Mouse (Mus musculus): ENCODE results near the gene Naa60.
A peak's percentile ranks its signal among the peaks of the same experiment; 100 is the strongest.
"Not testable (repeated sequence)": the region's sequence is repeated elsewhere in the genome, so short reads cannot be mapped to it uniquely, and the experiment has no call there.

The Naa60 gene

DNA sequence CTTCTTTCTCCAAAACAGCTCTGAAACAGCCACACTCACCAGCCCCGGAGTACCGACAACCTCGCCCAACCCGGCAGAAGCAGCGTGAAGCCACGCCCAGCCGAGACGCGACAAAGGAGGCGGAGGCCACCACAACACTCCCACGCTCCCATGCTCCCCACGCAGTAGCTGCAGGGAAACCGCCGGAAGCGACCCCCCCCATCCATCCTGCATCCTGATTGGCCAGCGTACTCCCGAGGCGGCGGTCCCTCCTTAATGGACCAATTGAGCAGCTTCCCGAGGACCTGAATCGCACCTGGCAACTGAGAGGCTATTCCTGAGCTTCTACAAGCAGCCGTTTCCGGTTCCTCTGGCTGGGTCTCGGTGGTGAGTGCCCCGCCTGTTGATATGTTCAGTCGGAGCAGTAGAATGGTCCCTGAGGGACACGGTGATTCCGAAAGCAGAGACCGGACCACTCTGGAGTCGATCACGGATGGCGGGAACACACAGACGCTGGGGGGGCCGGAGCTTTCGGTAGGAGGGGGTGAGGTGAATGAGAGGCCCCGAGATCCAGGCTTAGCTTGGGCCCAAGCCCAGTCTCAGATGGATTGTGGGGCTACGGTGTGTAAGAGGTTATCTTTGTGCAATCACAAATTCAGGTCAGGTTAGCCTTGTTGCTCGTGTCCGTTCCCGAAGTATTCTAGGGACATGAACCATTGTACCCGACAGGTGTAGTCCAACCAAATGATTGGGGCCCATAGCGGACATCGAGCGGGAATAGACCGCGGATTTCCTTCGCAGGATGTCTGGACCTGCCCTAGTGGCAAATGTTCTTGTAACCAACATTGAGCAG is at the start of gene Naa60:
Gene Naa60 (plus strand): TSS at position 160 of the 832 bp plus-strand sequence.
- DNase-seq, result peak; percentile 95 to 97

- DNase-seq, result no peak
These were observed 44.2 kb upstream of the Naa60 start for GRCm38 (mm10) chr16:3828021-3828420.

DNA sequence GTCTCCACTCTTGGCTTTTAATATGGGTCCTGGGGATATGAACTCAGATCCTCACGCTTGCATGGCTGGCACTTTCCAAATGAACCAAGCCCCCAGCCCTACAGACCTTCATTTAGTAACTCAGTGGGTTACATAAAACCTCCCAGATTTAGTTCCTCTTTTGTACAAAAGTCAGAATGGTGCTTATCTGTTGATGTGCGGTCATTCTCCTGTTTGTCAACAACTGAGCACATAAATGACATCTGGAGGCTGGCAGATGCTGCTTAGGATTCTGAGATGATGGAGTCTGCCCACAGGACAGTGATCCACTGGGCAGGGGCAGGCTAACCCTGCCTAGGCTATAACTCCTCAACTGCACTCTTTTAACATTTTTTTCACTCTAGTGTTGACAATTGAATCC is 42.4 kb upstream of the Naa60 start:
- DNase-seq, result no peak

GRCm38 (mm10) chr16:3830588-3831109 is 41.5 kb upstream of the Naa60 start, which contains the start of gene Olfr15:
TSS of gene Olfr15 (plus strand) at chr16:3830878.
- no peak for DNase-seq

GRCm38 (mm10) chr16:3835461-3835860 is 36.7 kb upstream of the Naa60 start:
- no peak for DNase-seq

- peak in 1 of 2 experiments; percentile 45 for DNase-seq
These were observed 32.9 kb upstream of the Naa60 start for GRCm38 (mm10) chr16:3839157-3839885.

- no peak for DNase-seq
These were observed 29.2 kb upstream of the Naa60 start for GRCm38 (mm10) chr16:3842989-3843388.

DNA sequence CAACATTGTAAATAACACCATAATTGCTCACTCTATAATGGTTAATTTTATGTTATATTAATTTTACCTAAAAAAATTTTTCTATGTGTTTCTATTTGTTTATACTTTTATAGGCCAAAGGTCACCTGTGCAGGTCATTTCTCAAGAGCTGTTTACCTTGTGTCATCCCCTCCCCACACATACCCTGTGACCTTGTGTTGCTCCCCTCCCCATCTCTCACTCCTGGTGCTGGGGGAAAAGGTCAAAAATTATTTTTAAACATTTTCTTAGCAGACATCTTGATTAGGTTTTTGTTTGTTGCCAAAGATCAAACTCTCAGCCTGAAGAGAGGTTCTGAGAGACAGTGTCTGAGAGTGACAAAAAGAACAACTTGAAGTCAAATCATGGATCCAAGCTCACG is 28.4 kb upstream of the Naa60 start:
- no peak for DNase-seq

GRCm38 (mm10) chr16:3846711-3847518 is 25.3 kb upstream of the Naa60 start, which contains the start of gene Zfp174:
TSS of gene Zfp174 (plus strand) at chr16:3847268.
- peak; percentile 91 to 95 for DNase-seq

GRCm38 (mm10) chr16:3847871-3848270 is 24.3 kb upstream of the Naa60 start:
- no peak for DNase-seq

DNA sequence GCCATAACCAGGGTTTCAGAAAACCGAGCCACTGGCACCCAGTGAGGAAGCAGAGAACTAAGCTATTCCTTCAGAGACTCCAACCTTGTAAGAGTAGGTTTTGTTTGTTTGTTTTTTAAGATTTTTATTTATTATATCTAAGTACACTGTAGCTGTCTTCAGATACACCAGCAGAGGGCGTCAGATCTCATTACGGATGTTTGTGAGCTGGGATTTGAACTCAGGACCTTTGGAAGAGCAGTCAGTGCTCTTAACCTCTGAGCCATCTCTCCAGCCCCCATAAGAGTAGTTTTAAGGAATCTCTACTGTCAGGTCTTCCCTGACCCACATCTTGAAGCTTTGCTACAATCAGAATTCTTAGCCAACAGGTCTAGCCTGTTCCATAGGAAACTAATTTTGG is 23.8 kb upstream of the Naa60 start:
- no peak for DNase-seq

GRCm38 (mm10) chr16:3851301-3851700 is 20.9 kb upstream of the Naa60 start:
- DNase-seq, result not testable (repeated sequence)

- DNase-seq, result no peak
These were observed 19.6 kb upstream of the Naa60 start for GRCm38 (mm10) chr16:3852586-3852985.

DNA sequence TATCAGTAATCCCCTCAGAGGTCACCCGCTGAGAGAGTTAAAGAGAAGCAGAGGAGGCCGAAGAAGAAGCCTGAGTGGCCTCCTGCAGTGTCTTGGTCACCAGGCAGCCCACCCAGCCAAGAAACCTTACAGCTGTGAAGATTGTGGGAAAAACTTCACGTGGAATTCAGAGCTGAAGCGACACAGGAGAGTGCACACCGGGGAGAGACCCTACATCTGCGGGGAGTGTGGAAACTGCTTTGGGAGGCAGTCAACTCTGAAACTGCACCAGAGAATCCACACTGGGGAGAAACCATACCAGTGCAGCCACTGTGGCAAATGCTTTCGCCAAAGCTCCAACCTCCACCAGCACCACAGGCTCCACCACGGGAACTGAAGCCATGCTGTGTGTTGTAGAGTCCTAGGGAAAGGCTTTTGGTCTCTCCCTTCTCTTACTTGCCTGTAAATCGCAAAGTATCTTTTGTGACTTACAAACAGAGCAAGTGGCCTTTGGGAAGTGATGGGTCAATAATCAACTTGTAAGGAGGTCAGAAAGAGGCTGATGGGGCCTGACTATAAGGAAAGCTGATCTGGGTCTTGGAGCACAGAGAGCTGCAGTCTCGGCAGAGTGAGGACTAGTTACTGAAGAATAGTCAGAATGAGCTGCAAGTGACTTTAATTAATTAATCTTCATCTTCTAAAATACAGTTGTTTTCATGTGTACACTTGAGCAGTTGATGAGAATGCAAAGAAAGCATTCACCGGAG is 17.6 kb upstream of the Naa60 start:
- DNase-seq, result no peak

GRCm38 (mm10) chr16:3855776-3856175 is 16.4 kb upstream of the Naa60 start:
- DNase-seq, result no peak

DNA sequence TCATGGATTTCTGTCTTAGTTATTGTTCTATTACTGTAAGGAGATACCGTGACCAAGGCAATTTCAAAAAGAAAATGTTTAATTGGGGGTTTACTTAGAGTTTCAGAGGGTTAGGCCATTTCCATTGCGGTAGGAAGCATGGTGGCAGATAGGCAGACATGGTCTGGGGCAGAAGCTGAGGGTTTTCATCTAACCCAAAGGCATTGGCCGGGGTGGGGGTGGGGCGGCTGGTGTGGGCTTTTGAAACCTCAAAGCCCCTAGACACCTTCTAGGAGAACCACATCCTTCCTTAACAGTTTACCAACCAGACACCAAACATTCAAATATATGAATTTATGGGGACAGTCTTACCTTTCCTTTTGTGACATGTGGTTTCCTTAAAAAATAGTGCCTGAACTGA is 12.9 kb upstream of the Naa60 start:
- no peak for DNase-seq

DNA sequence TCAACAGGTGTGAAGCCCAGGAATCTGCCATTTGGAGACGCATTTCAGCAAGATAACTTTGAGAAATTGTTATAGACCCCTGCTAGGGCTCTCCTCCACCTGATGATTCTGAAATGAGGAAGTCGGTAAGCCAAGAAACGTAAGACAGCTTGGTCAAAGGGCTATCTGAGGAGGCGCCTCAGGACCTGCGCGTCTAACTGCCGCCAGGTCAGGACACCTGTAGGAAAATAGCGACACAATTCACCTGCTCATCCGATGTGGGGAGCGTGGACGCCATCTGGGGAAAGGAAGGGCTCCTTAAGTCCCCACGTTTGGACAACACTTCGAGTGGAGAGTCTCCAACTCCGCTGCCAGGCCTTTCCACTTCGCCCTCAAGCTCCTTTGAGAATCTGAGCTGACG is 360 bp upstream of the Naa60 start:
- no peak for DNase-seq

DNA sequence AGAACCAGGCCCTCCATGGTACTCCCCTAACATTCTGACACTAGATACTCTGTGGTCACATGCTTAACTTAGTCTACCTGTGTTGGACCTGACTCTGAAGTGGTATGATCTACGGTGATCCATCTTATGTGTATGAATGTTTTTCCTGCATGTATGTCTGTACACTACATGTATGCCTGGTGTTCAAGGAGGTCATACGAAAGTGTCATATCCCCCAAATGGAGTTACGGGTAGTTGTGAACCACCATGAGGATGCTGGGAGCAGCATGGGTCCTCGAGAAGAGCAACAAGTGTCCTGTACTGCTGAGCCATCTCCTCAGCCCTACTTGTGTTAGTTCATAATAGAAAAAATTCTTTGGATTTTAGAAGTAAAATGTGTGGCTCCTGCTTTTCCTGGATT is 4.2 kb downstream of the Naa60 start:
- no peak for DNase-seq

GRCm38 (mm10) chr16:3884201-3885064 is 12.3 kb downstream of the Naa60 start, which contains the start of the genes Zfp597 and Gm20695:
TSS of gene Zfp597 (minus strand) at chr16:3884561.
TSS of gene Gm20695 (plus strand) at chr16:3884648.
- DNase-seq, result peak; percentile 97 to 98

GRCm38 (mm10) chr16:3885065-3885670 is 13.0 kb downstream of the Naa60 start:
- DNase-seq, result no peak

Measured in kidney, postnatal 4 days (tissue).